Mouse (Mus musculus): ENCODE results near the gene Aak1.

DNA sequence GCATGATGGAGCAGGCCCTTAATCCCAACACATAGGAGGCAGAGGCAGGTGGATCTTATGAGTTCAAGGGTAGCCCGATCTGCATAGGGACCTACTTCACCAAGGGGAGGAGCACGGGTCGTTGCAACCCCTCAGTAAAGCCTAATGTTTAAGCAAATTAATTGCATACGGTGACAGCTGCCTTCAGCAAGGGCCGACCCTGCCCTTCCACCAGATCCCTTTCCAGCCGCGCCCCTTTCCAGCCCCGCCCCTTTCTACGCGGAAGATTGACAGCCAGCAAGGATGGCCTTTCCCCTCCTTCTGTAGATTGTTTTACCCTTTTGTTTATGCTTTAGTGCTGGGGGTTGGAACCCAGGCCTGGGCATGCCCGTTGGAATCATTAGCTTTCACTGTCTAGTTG lies 47.9 kb upstream of the Aak1 start:
- TF ChIP-seq MYOD1 (IDR thresholded peaks at IDR 0.05; ENCODE audit: control insufficient read depth in 1 of 3, insufficient read length in 2 of 3, low read depth in 2 of 3) (no peak), TCF12 (IDR thresholded peaks at IDR 0.05; ENCODE audit: insufficient read depth, poor library complexity, severe bottlenecking) (no peak), POLR2A (IDR thresholded peaks at IDR 0.05; ENCODE audit: insufficient read length, low read depth) (no peak), CEBPB (IDR thresholded peaks at IDR 0.05; ENCODE audit: insufficient read depth, poor library complexity, severe bottlenecking) (no peak), MAX (IDR thresholded peaks at IDR 0.05; ENCODE audit: low read depth) (no peak), USF1 (IDR thresholded peaks at IDR 0.05; ENCODE audit: low read depth) (no peak), E2F4 (IDR thresholded peaks at IDR 0.05; ENCODE audit: insufficient read depth) (no peak), MYOG (IDR thresholded peaks at IDR 0.05; ENCODE audit: control insufficient read depth in 1 of 3, insufficient read depth in 1 of 3, insufficient read length in 2 of 3, low read depth in 2 of 3) (no peak)
